Mouse (Mus musculus): ENCODE measurements at regions not wholly inside any gene's neighbourhood (a gene's known extent, or its start where the extent isn't known, plus 50 kb on each side); places are given as distances from the start of the nearest gene placed in this dataset.

GRCm38 (mm10) chr10:9310346-9310745 lies 364.7 kb downstream of the Samd5 start:
- no peak for DNase-seq (ENCODE audit: extremely low read depth, low read depth)

- DNase-seq (ENCODE audit: extremely low read depth, low read depth) = no peak
Observed at GRCm38 (mm10) chr10:9296055-9296454, 379.0 kb downstream of the Samd5 start.

- no peak for DNase-seq (ENCODE audit: extremely low read depth, low read depth)
Observed at GRCm38 (mm10) chr10:9295269-9295668, 379.7 kb downstream of the Samd5 start.

GRCm38 (mm10) chr10:9294620-9295019 lies 380.4 kb downstream of the Samd5 start:
- DNase-seq (ENCODE audit: extremely low read depth, low read depth) = no peak

DNA sequence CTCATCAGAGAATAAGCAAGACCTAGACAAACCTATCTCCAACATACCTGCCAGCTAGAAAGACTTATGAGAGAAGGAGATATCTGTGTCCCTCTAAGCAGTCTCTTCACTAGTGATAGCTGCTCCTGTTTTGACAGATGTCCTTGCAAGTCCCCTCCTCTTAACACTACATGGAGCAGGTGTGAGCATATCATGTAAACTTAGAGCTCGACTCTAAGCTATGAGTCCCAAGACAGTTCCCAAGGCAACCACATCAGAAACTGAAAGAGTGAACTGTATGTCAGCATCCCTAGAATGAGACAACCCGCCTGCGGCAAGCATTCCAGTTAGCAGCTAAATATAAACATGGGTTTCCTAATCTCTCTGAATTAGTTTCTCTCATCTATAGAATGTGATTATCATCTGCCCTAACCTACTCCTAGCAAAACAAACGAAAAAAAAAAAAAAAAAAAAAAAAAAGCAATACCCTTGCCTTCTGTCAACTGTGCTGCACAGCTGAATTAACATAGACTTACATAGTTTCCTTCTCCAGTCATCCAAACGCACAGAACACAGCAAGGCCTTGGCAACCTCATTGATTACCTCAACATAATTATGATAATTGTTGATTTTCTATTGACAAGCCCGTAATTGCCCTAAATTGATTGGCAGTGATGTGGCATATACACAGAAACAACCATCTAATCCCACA lies 383.4 kb downstream of the Samd5 start:
- no peak for DNase-seq (ENCODE audit: extremely low read depth, low read depth)

DNA sequence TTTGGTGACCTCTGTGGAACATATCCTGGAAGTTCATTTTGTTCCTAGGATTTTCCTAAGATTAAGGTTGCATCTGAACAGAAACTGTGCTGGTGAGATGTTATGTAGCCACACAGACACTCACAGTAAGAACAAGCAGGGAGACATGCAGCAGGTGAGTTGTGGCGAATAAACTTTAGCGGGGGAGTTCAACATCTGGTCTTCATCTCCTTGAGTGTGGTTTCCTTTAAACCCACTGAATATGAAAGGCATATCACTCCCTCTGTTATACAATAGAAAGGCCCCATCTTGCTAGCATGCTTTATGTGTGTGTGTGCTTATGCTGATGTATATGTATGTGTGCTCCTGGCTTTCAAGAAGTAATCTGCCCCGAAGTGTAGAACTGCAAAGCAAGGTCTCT lies 387.1 kb upstream of the Sash1 start:
- no peak for DNase-seq (ENCODE audit: extremely low read depth, low read depth)

DNA sequence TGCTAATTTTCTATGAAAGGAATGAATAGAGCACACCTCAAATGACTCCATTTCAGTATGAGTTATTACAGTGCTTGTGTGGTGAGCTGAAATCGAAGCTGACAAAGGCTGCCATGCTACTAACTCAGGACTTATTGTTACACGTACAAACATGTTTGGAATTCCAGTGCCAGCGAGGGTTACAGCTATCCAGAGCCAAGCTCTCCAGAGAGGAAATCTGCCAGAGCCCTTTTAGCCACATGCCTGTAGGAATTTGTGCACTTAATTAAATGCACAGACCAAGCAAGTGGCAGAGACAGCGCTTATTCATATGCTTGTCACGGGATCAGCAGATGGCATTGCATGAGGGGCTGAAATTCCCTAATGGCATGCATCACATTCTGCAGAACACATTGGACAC lies 386.4 kb upstream of the Sash1 start:
- DNase-seq (ENCODE audit: extremely low read depth, low read depth) = no peak

DNA sequence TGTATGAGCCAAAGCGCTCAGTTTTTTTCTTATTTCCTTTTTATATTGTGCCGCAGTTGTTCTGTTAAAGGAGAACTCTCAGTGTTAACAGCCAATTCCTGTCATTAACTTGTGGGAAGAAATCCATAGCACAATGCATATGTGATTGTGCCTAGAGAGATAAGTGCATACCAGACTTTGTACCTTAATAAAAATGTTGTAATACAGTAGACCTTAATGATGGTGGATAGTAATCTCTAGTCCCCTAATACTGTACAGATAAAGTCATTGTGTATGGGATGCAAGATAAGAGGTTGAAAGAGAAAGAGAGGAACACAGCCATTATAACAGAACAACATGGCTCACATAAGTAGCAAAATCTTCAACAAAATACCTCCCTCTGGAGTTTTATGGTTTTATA lies 379.7 kb upstream of the Sash1 start:
- no peak for DNase-seq (ENCODE audit: extremely low read depth, low read depth)

DNA sequence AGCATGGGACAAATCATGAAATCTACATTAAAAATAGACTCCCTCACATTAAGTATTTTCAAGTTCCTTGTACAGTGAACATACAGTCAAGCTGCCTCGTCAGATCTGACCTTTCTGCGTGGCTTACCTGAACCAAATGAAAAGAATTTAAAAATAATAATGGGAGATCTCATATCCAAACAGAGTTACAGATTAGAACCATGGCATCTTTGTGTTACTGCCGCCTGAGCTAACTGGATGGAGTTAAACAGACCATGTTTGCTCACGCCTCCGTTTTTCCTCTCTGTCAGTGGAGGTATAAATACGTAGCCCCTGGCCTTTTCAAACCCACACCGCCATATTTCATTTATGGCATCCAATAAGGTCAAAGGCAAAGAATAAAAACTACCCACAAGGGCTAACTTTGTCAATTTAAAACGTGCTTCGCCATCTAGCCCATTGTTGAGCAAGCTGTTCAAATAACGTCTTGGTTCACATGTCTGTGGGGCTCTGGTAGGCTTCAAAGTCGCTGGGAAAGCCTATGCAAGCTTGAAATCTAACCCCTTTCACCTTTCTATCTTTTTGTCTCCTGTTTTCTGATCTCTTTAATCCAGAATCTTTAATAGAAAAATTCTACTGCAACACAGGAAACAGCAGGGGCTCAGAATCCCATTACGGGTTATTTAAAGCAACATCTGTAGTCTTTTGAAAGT lies 378.6 kb upstream of the Sash1 start:
- DNase-seq (ENCODE audit: extremely low read depth, low read depth) = no peak

- no peak for DNase-seq (ENCODE audit: extremely low read depth, low read depth)
Observed at GRCm38 (mm10) chr10:9258705-9259104, 372.8 kb upstream of the Sash1 start.

DNA sequence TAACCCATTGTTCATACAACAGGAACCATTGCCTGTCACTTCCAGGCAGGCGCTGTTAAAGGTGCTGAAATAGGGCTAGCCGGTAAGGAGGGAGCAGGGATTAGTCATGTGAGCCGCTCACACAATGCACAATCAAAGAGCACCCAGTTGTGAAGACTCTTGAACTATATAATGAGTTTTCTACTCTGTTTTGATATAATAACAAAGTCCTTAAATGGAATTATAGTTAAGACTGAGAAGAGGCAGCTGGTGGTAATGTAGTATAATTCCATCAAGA lies 367.0 kb upstream of the Sash1 start:
- no peak for DNase-seq (ENCODE audit: extremely low read depth, low read depth)

GRCm38 (mm10) chr10:9252120-9252940 lies 366.5 kb upstream of the Sash1 start:
- no peak for DNase-seq (ENCODE audit: extremely low read depth, low read depth)

DNA sequence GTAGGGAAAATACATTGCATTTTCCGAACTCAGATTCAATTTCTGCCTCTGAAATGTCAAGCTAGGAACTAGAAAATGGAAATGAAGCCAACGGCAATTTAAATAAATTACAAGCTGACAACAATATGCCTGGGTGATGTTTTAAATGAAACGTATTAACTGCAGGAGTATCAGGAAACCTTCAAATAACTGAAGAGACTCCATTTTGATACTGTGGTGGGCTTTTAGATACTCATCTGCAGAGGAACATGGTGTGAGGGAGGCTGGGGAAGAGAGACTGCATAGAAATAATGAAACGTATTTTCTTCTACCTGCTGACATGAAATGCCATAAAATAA lies 357.4 kb upstream of the Sash1 start:
- DNase-seq (ENCODE audit: extremely low read depth, low read depth) = no peak

- DNase-seq (ENCODE audit: extremely low read depth, low read depth) = no peak
Observed at GRCm38 (mm10) chr10:9242596-9243280, 356.9 kb upstream of the Sash1 start.

DNA sequence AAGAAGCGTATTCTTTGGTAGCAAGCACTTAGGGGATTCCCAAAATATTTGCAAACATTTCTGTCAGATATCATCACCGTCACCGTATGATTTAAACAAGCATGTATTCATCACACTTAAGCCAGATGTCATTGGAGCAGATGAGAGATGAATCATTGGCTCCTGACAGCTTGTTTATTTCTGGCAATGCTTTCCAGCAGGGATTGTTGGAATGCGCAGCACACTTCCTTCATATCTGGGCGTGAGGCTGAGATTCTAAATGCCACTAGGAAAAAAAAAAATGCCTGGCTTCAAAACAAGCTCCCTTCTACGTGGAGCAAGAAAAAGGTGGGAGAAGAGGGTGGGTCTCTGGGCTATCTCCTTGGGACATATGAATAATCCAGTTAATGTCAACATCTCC lies 354.1 kb upstream of the Sash1 start:
- no peak for DNase-seq (ENCODE audit: extremely low read depth, low read depth)

- DNase-seq (ENCODE audit: extremely low read depth, low read depth) = no peak
Observed at GRCm38 (mm10) chr10:9231751-9232150, 345.9 kb upstream of the Sash1 start.

GRCm38 (mm10) chr10:9229116-9229515 lies 343.2 kb upstream of the Sash1 start:
- no peak for DNase-seq (ENCODE audit: extremely low read depth, low read depth)

GRCm38 (mm10) chr10:9227361-9227760 lies 341.5 kb upstream of the Sash1 start:
- DNase-seq (ENCODE audit: extremely low read depth, low read depth) = no peak

DNA sequence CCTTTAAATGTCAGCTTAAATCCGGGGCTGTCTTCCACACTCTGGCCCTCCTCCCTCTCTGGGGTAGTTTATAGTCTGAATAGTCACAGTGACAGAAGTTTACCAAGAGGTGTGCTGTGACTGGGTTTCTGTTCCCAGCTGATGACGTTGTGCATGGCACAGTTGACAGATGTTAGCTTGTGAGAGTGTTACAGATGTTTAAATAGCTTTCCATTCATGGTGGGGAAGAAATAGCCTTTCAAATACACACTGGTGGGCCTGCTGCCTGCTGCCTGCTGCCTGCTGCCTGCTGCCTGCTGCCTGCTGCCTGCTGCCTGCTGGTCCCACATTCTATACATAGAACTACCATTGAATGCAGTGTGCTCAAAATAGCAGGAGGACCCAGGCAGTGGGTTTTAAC lies 324.8 kb upstream of the Sash1 start:
- DNase-seq (ENCODE audit: extremely low read depth, low read depth) = no peak

DNA sequence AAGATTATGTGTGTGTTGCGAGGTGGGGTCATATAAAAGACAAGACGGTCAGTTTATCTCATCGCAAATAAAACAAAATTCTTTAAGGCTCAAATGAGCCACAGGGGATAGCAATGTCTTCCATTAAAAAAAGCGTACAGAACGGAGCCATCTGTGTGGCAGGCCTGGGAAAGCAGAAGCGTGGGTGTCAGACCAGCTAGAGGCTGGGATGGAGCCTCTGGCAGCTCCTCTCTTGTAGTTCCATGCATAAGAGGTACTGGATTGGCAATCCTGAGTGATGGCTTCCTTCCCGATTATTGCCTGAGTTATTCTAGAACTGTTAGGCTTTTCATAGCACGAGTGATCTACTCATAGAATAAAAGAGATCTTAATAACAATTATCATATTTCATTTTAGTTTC lies 318.2 kb upstream of the Sash1 start:
- DNase-seq (ENCODE audit: extremely low read depth, low read depth) = no peak

- DNase-seq (ENCODE audit: extremely low read depth, low read depth) = no peak
Observed at GRCm38 (mm10) chr10:9203323-9203722, 317.5 kb upstream of the Sash1 start.

DNA sequence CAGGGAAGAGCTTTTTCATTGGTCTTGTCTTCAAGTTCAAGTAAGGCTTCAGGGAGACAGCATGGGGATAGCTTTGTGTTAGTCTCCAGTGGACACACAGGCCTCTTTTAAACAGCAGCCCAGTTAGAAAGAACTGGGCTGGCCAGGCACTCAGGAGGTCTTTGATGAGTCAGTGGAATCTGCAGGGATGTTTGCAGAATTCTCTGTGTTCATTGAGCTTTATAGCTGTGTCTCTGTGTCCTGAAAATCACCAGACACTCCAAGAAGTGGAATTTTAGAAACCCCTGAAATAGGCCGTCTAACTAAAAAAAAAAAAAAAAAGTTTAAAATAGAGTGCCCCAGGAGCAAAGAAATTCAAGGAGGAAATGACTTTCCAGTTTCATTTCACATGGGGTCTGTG lies 317.1 kb upstream of the Sash1 start:
- DNase-seq (ENCODE audit: extremely low read depth, low read depth) = no peak
